Mouse (Mus musculus) hindbrain, embryonic 10.5 days (tissue): ENCODE data around the gene Nelfcd. TPM values are rescaled to one million over a fixed set of nuclear protein-coding genes. Genes with fewer than 3 reads are reported as not detected.

ENCODE experiments used
- DNase-seq: peaks from one replicate; pipeline ENCODE4 v3.0.0-alpha.2; 2017; ENCODE audit warnings: low spot score
- H3K27ac ChIP-seq: fragments of 300-500 bp; sonication (generic); 2 replicates; pipeline ENCODE4 v1.5.1; 2016; ENCODE audit warnings: mild to moderate bottlenecking, moderate library complexity
- H3K27me3 ChIP-seq: fragments of 300-500 bp; sonication (generic); 2 replicates; pipeline ENCODE4 v1.6.1; 2016; ENCODE audit warnings: mild to moderate bottlenecking; ENCODE audit not compliant: poor library complexity, insufficient read depth, severe bottlenecking
- H3K36me3 ChIP-seq: fragments of 300-500 bp; sonication (generic); 2 replicates; pipeline ENCODE4 v1.6.1; 2016; ENCODE audit warnings: mild to moderate bottlenecking, moderate library complexity
- H3K4me1 ChIP-seq: fragments of 300-500 bp; sonication (generic); replicated peaks from 2 replicates; pipeline ENCODE4 v1.6.1; 2016; ENCODE audit warnings: mild to moderate bottlenecking
- H3K4me3 ChIP-seq: fragments of 300-500 bp; sonication (generic); 2 replicates; pipeline ENCODE4 v1.5.1; 2016; ENCODE audit warnings: mild to moderate bottlenecking, moderate library complexity
- H3K9me3 ChIP-seq: fragments of 300-500 bp; sonication (generic); 2 replicates; pipeline ENCODE4 v1.6.1; 2016; ENCODE audit warnings: mild to moderate bottlenecking, moderate library complexity
- WGBS: fragments of 180-500 bp; shearing (Covaris S2); methylation state at CpG from one replicate; pipeline ENCODE4 v1.1.7; 2016; 5-methylcytosine and 5-hydroxymethylcytosine counted together
- polyA plus RNA-seq: library from polyadenylated mRNA; unstranded; fragments of >200 nt; fragmentation: Nextera tagmentation; extraction: Ambion mirVana; gene quantifications from 2 replicates; pipeline ENCODE4 v1.2.1, GENCODE M21; 2016

Gene Nelfcd
- polyA plus RNA-seq, result 196 TPM in 2 replicates

- Histone ChIP-seq H3K9me3 (no peaks in the 10 kb centered on the region), H3K4me1 (peaks cover 13% of the 10 kb centered on the region), H3K4me3 (peak within 1 kb of the TSS; percentile 96), H3K27me3 (no peaks in the 10 kb centered on the region), H3K27ac (peak within 1 kb of the TSS; percentile 97), H3K36me3 (peaks cover 32% of the 10 kb centered on the region)
- under 1% methylated on average over 40 of the region's 40 CpGs for WGBS
- DNase-seq, result peak; percentile 97
These were observed at the start of gene Nelfcd for GRCm38 (mm10) chr2:174415731-174416310. Gene Nelfcd (plus strand): TSS chr2:174415804.

GRCm38 (mm10) chr2:174366571-174366970, 49.0 kb upstream of the Nelfcd start:
- 86% methylated on average over 10 of the region's 10 CpGs for WGBS
- H3K9me3 ChIP-seq, result no peaks in the 10 kb centered on the region
- no peak for DNase-seq
- no peak overlapping the region for H3K4me3 ChIP-seq
- H3K27me3 ChIP-seq, result no peaks in the 10 kb centered on the region
- no peaks in the 10 kb centered on the region for H3K4me1 ChIP-seq
- H3K27ac ChIP-seq, result no peak overlapping the region
- no peaks in the 10 kb centered on the region for H3K36me3 ChIP-seq

GRCm38 (mm10) chr2:174381021-174381420, 34.6 kb upstream of the Nelfcd start:
- H3K27me3 ChIP-seq, result no peaks in the 10 kb centered on the region
- H3K4me3 ChIP-seq, result no peak overlapping the region
- no peaks in the 10 kb centered on the region for H3K9me3 ChIP-seq
- H3K36me3 ChIP-seq, result no peaks in the 10 kb centered on the region
- no peak overlapping the region for H3K27ac ChIP-seq
- DNase-seq, result no peak
- no peaks in the 10 kb centered on the region for H3K4me1 ChIP-seq
- WGBS, result 89% methylated on average over 9 of the region's 9 CpGs

GRCm38 (mm10) chr2:174391936-174392335, 23.7 kb upstream of the Nelfcd start:
- Histone ChIP-seq H3K36me3 (no peaks in the 10 kb centered on the region), H3K9me3 (no peaks in the 10 kb centered on the region), H3K4me3 (no peak overlapping the region), H3K27ac (no peak overlapping the region), H3K4me1 (no peaks in the 10 kb centered on the region), H3K27me3 (no peaks in the 10 kb centered on the region)
- WGBS, result 91% methylated on average over 3 of the region's 3 CpGs
- no peak for DNase-seq

GRCm38 (mm10) chr2:174392554-174392953, 23.1 kb upstream of the Nelfcd start:
- Histone ChIP-seq H3K27me3 (no peaks in the 10 kb centered on the region), H3K36me3 (no peaks in the 10 kb centered on the region), H3K27ac (no peak overlapping the region), H3K9me3 (no peaks in the 10 kb centered on the region), H3K4me1 (no peaks in the 10 kb centered on the region), H3K4me3 (no peak overlapping the region)
- 72% methylated on average over 9 of the region's 9 CpGs for WGBS
- DNase-seq, result no peak

- H3K36me3 ChIP-seq, result no peaks in the 10 kb centered on the region
- no peaks in the 10 kb centered on the region for H3K27me3 ChIP-seq
- no peak overlapping the region for H3K4me3 ChIP-seq
- no peak overlapping the region for H3K27ac ChIP-seq
- no peak for DNase-seq
- 82% methylated on average over 5 of the region's 5 CpGs for WGBS
- no peaks in the 10 kb centered on the region for H3K9me3 ChIP-seq
- no peaks in the 10 kb centered on the region for H3K4me1 ChIP-seq
These were observed 22.2 kb upstream of the Nelfcd start for GRCm38 (mm10) chr2:174393383-174393782.

GRCm38 (mm10) chr2:174396643-174397042, 19.0 kb upstream of the Nelfcd start:
- no peaks in the 10 kb centered on the region for H3K36me3 ChIP-seq
- H3K4me3 ChIP-seq, result no peak overlapping the region
- no peaks in the 10 kb centered on the region for H3K4me1 ChIP-seq
- H3K27ac ChIP-seq, result no peak overlapping the region
- WGBS, result 87% methylated on average over 10 of the region's 10 CpGs
- no peaks in the 10 kb centered on the region for H3K9me3 ChIP-seq
- no peak for DNase-seq
- H3K27me3 ChIP-seq, result no peaks in the 10 kb centered on the region

GRCm38 (mm10) chr2:174397065-174397464, 18.5 kb upstream of the Nelfcd start:
- Histone ChIP-seq H3K36me3 (no peaks in the 10 kb centered on the region), H3K27me3 (no peaks in the 10 kb centered on the region), H3K27ac (no peak overlapping the region), H3K4me1 (no peaks in the 10 kb centered on the region), H3K4me3 (no peak overlapping the region), H3K9me3 (no peaks in the 10 kb centered on the region)
- WGBS, result 93% methylated on average over 1 of the region's 1 CpGs
- no peak for DNase-seq

- Histone ChIP-seq H3K27me3 (no peaks in the 10 kb centered on the region), H3K4me3 (no peak overlapping the region), H3K9me3 (no peaks in the 10 kb centered on the region), H3K36me3 (no peaks in the 10 kb centered on the region), H3K27ac (no peak overlapping the region), H3K4me1 (no peaks in the 10 kb centered on the region)
- DNase-seq, result no peak
- 93% methylated on average over 6 of the region's 6 CpGs for WGBS
These were observed 17.7 kb upstream of the Nelfcd start for GRCm38 (mm10) chr2:174397881-174398280.

- no peaks in the 10 kb centered on the region for H3K36me3 ChIP-seq
- H3K27ac ChIP-seq, result no peak overlapping the region
- H3K4me1 ChIP-seq, result no peaks in the 10 kb centered on the region
- DNase-seq, result no peak
- H3K27me3 ChIP-seq, result no peaks in the 10 kb centered on the region
- WGBS, result 80% methylated on average over 4 of the region's 4 CpGs
- no peaks in the 10 kb centered on the region for H3K9me3 ChIP-seq
- no peak overlapping the region for H3K4me3 ChIP-seq
These were observed 15.2 kb upstream of the Nelfcd start for GRCm38 (mm10) chr2:174400396-174400795.

- DNase-seq, result no peak
- Histone ChIP-seq H3K27ac (no peak overlapping the region), H3K36me3 (no peaks in the 10 kb centered on the region), H3K4me3 (no peak overlapping the region), H3K9me3 (no peaks in the 10 kb centered on the region), H3K27me3 (no peaks in the 10 kb centered on the region), H3K4me1 (no peaks in the 10 kb centered on the region)
- 77% methylated on average over 2 of the region's 2 CpGs for WGBS
These were observed 5.4 kb upstream of the Nelfcd start for GRCm38 (mm10) chr2:174410222-174410621.

GRCm38 (mm10) chr2:174413127-174413526, 2.5 kb upstream of the Nelfcd start:
- WGBS, result 79% methylated on average over 7 of the region's 7 CpGs
- H3K27me3 ChIP-seq, result no peaks in the 10 kb centered on the region
- H3K27ac ChIP-seq, result no peak overlapping the region
- H3K4me3 ChIP-seq, result no peak overlapping the region
- peaks cover 13% of the 10 kb centered on the region for H3K4me1 ChIP-seq
- H3K36me3 ChIP-seq, result peaks cover 5% of the 10 kb centered on the region
- H3K9me3 ChIP-seq, result no peaks in the 10 kb centered on the region
- DNase-seq, result no peak

GRCm38 (mm10) chr2:174415001-174415730, 438 bp upstream of the Nelfcd start:
- DNase-seq, result no peak
- no peaks in the 10 kb centered on the region for H3K9me3 ChIP-seq
- peak overlapping the region; percentile 97 for H3K27ac ChIP-seq
- H3K4me1 ChIP-seq, result peaks cover 13% of the 10 kb centered on the region
- H3K36me3 ChIP-seq, result peaks cover 25% of the 10 kb centered on the region
- peak overlapping the region; percentile 96 for H3K4me3 ChIP-seq
- WGBS, result 47% methylated on average over 18 of the region's 18 CpGs
- no peaks in the 10 kb centered on the region for H3K27me3 ChIP-seq
